Mouse (Mus musculus) neural tube, embryonic 11.5 days (tissue): ENCODE data around the gene Ankrd63. TPM values are rescaled to one million over a fixed set of nuclear protein-coding genes. Genes with fewer than 3 reads are reported as not detected.

Experiments
- ATAC-seq: fragments of 200-750 bp; cut with Nextera tagmentation; 2 replicates; pipeline ENCODE4 v1.8.0; 2017; ENCODE audit warnings: moderate number of reproducible peaks, mild to moderate bottlenecking, moderate TSS enrichment, moderate library complexity; ENCODE audit not compliant: insufficient read depth, low FRiP score, low TSS enrichment
- DNase-seq: peaks from one replicate; pipeline ENCODE4 v3.0.0-alpha.2; 2015; ENCODE audit warnings: low spot score
- H3K27ac ChIP-seq: fragments of 300-500 bp; sonication (generic); 2 replicates; pipeline ENCODE4 v1.5.1; 2014; ENCODE audit warnings: low read depth, mild to moderate bottlenecking, low read length
- H3K27me3 ChIP-seq: fragments of 300-500 bp; sonication (generic); 2 replicates; pipeline ENCODE4 v1.6.1; 2014; ENCODE audit warnings: mild to moderate bottlenecking, low read length, mixed read lengths; ENCODE audit not compliant: control insufficient read depth, insufficient read depth
- H3K36me3 ChIP-seq: fragments of 300-500 bp; sonication (generic); 2 replicates; pipeline ENCODE4 v1.6.1; 2014; ENCODE audit warnings: mild to moderate bottlenecking, low read length, moderate library complexity, mixed read lengths; ENCODE audit not compliant: control insufficient read depth, insufficient read depth
- H3K4me1 ChIP-seq: fragments of 300-500 bp; sonication (generic); 2 replicates; pipeline ENCODE4 v1.6.1; 2014; ENCODE audit warnings: low read length, mixed read lengths; ENCODE audit not compliant: control insufficient read depth, insufficient read depth
- H3K4me2 ChIP-seq: fragments of 300-500 bp; sonication (generic); 2 replicates; pipeline ENCODE4 v1.6.1; 2014; ENCODE audit warnings: low read depth, mild to moderate bottlenecking, moderate library complexity
- H3K4me3 ChIP-seq: fragments of 300-500 bp; sonication (generic); 2 replicates; pipeline ENCODE4 v1.5.1; 2014; ENCODE audit warnings: low read depth, low read length
- H3K9ac ChIP-seq: fragments of 300-500 bp; sonication (generic); 2 replicates; pipeline ENCODE4 v1.6.1; 2014; ENCODE audit warnings: mild to moderate bottlenecking, low read length
- H3K9me3 ChIP-seq: fragments of 300-500 bp; sonication (generic); 2 replicates; pipeline ENCODE4 v1.6.1; 2016; ENCODE audit warnings: low read length; ENCODE audit not compliant: control insufficient read depth
- WGBS: fragments of 180-500 bp; shearing (Covaris S2); extraction: QIAGEN DNeasy Blood & Tissue Kit; methylation state at CpG from one replicate; pipeline ENCODE4 v1.1.7; 2014; 5-methylcytosine and 5-hydroxymethylcytosine counted together
- polyA plus RNA-seq: library from polyadenylated mRNA; unstranded; fragments of >200 nt; fragmentation: Nextera tagmentation; extraction: Ambion mirVana; gene quantifications from 2 replicates; pipeline ENCODE4 v1.2.1, GENCODE M21; 2014

Gene Ankrd63
- polyA plus RNA-seq, 1 experiment from 2014 or later = not detected

- Histone ChIP-seq H3K9ac (peak within 1 kb of the TSS; percentile 90), H3K27ac (peak within 1 kb of the TSS; percentile 49; the same call in 1 of the 2 replicates)
Measured at GRCm38 (mm10) chr2:118745232-118745884, 41.6 kb upstream of the Ankrd63 start, which contains the start of gene Inafm2. TSS of gene Inafm2 (plus strand) at chr2:118745758.

GRCm38 (mm10) chr2:118744621-118745020 lies 40.9 kb upstream of the Ankrd63 start:
- Histone ChIP-seq H3K4me1 (peaks cover 24% of the 10 kb centered on the region), H3K9ac (no peak overlapping the region)

More at GRCm38 (mm10) chr2:118745232-118745884, 41.6 kb upstream of the Ankrd63 start, which contains the start of gene Inafm2:
- peaks cover 24% of the 10 kb centered on the region for H3K4me1 ChIP-seq
- peak within 1 kb of the TSS; percentile 92 for H3K4me3 ChIP-seq
- WGBS = under 1% methylated on average over 28 of the region's 57 CpGs
- H3K9me3 ChIP-seq = no peaks in the 10 kb centered on the region
- no peaks in the 10 kb centered on the region; the same call in 1 of the 2 replicates for H3K36me3 ChIP-seq
- ATAC-seq (peak; percentile 86), DNase-seq (peak; percentile 94)
- H3K27me3 ChIP-seq = peaks cover 8% of the 10 kb centered on the region
- peak within 1 kb of the TSS; percentile 97 for H3K4me2 ChIP-seq

GRCm38 (mm10) chr2:118743261-118743943 lies 39.6 kb upstream of the Ankrd63 start:
- Histone ChIP-seq H3K36me3 (no peaks in the 10 kb centered on the region), H3K9ac (no peak overlapping the region), H3K9me3 (no peaks in the 10 kb centered on the region), H3K27ac (no peak overlapping the region), H3K4me1 (peaks cover 22% of the 10 kb centered on the region), H3K4me2 (no peak overlapping the region), H3K4me3 (no peak overlapping the region), H3K27me3 (peaks cover 8% of the 10 kb centered on the region)
- ATAC-seq (no peak), DNase-seq (peak; percentile 50)
- WGBS = 25% methylated on average over 8 of the region's 8 CpGs

More at GRCm38 (mm10) chr2:118744621-118745020, 40.9 kb upstream of the Ankrd63 start:
- ATAC-seq (no peak), DNase-seq (no peak)
- H3K27ac ChIP-seq = no peak overlapping the region
- peak overlapping the region; percentile 97; the same call in 1 of the 2 replicates for H3K4me2 ChIP-seq
- no peaks in the 10 kb centered on the region; the same call in 1 of the 2 replicates for H3K36me3 ChIP-seq
- H3K4me3 ChIP-seq = no peak overlapping the region
- peaks cover 8% of the 10 kb centered on the region for H3K27me3 ChIP-seq
- WGBS = 4% methylated on average over 7 of the region's 7 CpGs
- no peaks in the 10 kb centered on the region for H3K9me3 ChIP-seq

GRCm38 (mm10) chr2:118741183-118741582 lies 37.4 kb upstream of the Ankrd63 start:
- Histone ChIP-seq H3K27me3 (peaks cover 8% of the 10 kb centered on the region), H3K4me1 (peaks cover 9% of the 10 kb centered on the region), H3K4me3 (no peak overlapping the region), H3K9me3 (no peaks in the 10 kb centered on the region), H3K9ac (no peak overlapping the region), H3K4me2 (no peak overlapping the region), H3K27ac (no peak overlapping the region), H3K36me3 (no peaks in the 10 kb centered on the region)
- ATAC-seq = no peak
- no peak for DNase-seq
- WGBS = 73% methylated on average over 9 of the region's 9 CpGs

GRCm38 (mm10) chr2:118740341-118740740 lies 36.6 kb upstream of the Ankrd63 start:
- ATAC-seq (no peak), DNase-seq (no peak)
- Histone ChIP-seq H3K4me1 (peaks cover 9% of the 10 kb centered on the region), H3K9ac (no peak overlapping the region), H3K27ac (no peak overlapping the region), H3K36me3 (no peaks in the 10 kb centered on the region), H3K9me3 (no peaks in the 10 kb centered on the region), H3K27me3 (peaks cover 8% of the 10 kb centered on the region), H3K4me2 (no peak overlapping the region), H3K4me3 (no peak overlapping the region)
- WGBS = 73% methylated on average over 3 of the region's 3 CpGs

GRCm38 (mm10) chr2:118733341-118733740 lies 29.6 kb upstream of the Ankrd63 start:
- no peaks in the 10 kb centered on the region for H3K9me3 ChIP-seq
- 67% methylated on average over 5 of the region's 5 CpGs for WGBS
- peaks cover 10% of the 10 kb centered on the region; the same call in 1 of the 2 replicates for H3K27me3 ChIP-seq
- no peaks in the 10 kb centered on the region for H3K36me3 ChIP-seq
- no peak for DNase-seq
- no peak overlapping the region for H3K9ac ChIP-seq
- peaks cover under 1% of the 10 kb centered on the region; the same call in 1 of the 2 replicates for H3K4me1 ChIP-seq
- H3K27ac ChIP-seq = no peak overlapping the region
- no peak overlapping the region for H3K4me2 ChIP-seq
- ATAC-seq = no peak
- no peak overlapping the region for H3K4me3 ChIP-seq

- Histone ChIP-seq H3K4me2 (no peak overlapping the region), H3K4me3 (no peak overlapping the region), H3K27ac (no peak overlapping the region), H3K4me1 (peaks cover 3% of the 10 kb centered on the region; the same call in 1 of the 2 replicates), H3K36me3 (no peaks in the 10 kb centered on the region), H3K27me3 (peaks cover 12% of the 10 kb centered on the region; the same call in 1 of the 2 replicates), H3K9ac (no peak overlapping the region), H3K9me3 (no peaks in the 10 kb centered on the region)
- ATAC-seq (no peak), DNase-seq (no peak)
- 79% methylated on average over 5 of the region's 5 CpGs for WGBS
Measured at GRCm38 (mm10) chr2:118731981-118732380, 28.2 kb upstream of the Ankrd63 start.

GRCm38 (mm10) chr2:118730622-118730915 lies 26.8 kb upstream of the Ankrd63 start:
- peaks cover 12% of the 10 kb centered on the region; the same call in 1 of the 2 replicates for H3K27me3 ChIP-seq

More at GRCm38 (mm10) chr2:118730622-118730915, 26.8 kb upstream of the Ankrd63 start:
- H3K9me3 ChIP-seq = no peaks in the 10 kb centered on the region
- H3K4me2 ChIP-seq = no peak overlapping the region
- no peaks in the 10 kb centered on the region for H3K36me3 ChIP-seq
- H3K9ac ChIP-seq = no peak overlapping the region
- H3K4me1 ChIP-seq = peaks cover 3% of the 10 kb centered on the region; the same call in 1 of the 2 replicates
- ATAC-seq (no peak), DNase-seq (peak; percentile 51)
- WGBS = 5% methylated on average over 3 of the region's 3 CpGs
- H3K27ac ChIP-seq = no peak overlapping the region
- H3K4me3 ChIP-seq = no peak overlapping the region
